Mouse (Mus musculus) CD4-positive naive resting alpha-beta T cell, adult 57 days (primary cell): ENCODE data around the gene Ptpn13. TPM values are rescaled to one million over a fixed set of nuclear protein-coding genes. Genes with fewer than 3 reads are reported as not detected.

ENCODE experiments used
- total RNA-seq: library from RNA; stranded (reverse); gene quantifications from one replicate; pipeline ENCODE4 v1.2.4, GENCODE M21; 2023

The Ptpn13 gene
- total RNA-seq, result 7.1 TPM

DNA sequence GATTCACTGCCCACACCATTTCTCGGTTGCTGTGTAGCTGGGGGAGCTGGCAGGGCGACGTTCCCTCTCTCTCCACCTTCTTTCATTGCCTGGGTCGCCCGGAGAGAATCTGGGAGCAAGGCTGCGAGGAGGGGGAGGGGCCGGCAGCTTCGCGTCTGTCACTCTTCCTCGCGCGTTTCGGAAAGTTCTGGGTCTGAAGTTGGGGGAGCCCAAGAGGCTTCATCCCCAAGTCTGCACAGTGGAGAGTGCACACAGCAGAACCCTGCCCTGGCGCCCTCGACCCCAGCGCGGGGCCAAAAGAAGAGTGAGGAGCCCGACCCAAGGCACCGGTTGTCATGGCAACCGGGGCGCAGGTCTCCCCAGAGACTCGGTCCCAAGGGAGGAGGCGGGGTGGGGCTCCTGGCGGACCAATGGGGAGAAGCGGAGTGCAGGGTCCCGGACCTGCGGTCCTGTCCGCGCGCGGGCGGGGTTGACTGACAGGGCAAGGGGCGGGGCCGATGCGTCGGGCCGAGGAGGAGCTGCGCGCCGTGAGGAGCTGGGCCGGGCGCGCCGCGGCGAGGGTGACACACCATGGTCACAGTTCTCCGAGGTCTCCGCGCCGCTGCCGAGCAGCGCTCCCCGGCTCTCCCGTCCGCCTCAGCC is at the start of gene Ptpn13:
Gene Ptpn13, plus strand, starts transcription at position 515 of the 642 bp plus-strand sequence.

DNA sequence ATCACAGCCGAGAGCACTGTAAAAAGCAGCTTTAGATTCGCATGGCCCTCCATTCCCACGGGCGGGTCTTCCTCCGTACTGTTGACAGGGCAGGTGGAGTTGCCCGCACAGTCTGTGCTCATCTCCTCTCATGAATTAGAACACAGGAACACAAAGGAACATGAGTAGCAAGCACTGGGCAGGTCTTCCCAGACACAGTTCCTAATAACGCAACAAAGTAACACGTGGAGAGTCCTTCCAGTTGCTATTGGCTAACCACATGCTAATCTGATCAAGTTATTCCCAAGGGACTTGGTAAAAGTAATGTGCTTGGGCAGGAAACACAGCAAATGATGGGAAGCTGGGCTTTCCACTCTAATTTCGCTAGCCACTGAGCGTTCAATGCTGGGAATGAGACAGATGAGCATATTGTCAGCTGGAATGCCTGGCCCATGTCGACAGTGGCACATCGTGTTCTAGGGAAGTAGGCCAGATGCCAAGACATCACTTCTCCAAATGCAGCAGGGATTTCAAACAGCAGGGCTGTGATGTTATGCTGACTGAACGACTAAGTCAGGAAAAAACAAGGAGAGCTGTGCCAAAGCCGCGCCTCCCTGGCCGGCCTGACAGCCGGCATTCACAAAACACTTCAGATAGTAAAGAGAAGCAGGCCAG is 204.2 kb downstream of the Ptpn13 start, which contains the start of gene Slc10a6:
Gene Slc10a6, minus strand, starts transcription at position 293 of the 654 bp plus-strand sequence.

Other genes with a start within 250 kb of the Ptpn13 start
- gene Mapk10, start 213.9 kb upstream of the Ptpn13 start, total RNA-seq, result not detected
- gene Slc10a6, start 204.2 kb downstream of the Ptpn13 start, total RNA-seq, result not detected
- gene 1700016H13Rik, start 230.8 kb downstream of the Ptpn13 start, total RNA-seq, result not detected